Mouse (Mus musculus) kidney, postnatal 25 days (tissue): ENCODE data around the gene Gper1.
A peak's percentile ranks its signal among the peaks of the same experiment; 100 is the strongest.
"Not testable (repeated sequence)": the region's sequence is repeated elsewhere in the genome, so short reads cannot be mapped to it uniquely, and the experiment has no call there.

Experiments used
- DNase-seq, 2 experiments: peaks; one replicate each; pipeline ENCODE4 v3.0.0; 2021; ENCODE audit warnings: mixed read lengths in 2 of 2

Gene Gper1

GRCm38 (mm10) chr5:139390324-139391119, 32.4 kb upstream of the Gper1 start:
- DNase-seq = not testable (repeated sequence)

GRCm38 (mm10) chr5:139391309-139391990, 31.5 kb upstream of the Gper1 start:
- peak; percentile 55 to 67 for DNase-seq

- peak in 1 of 2 experiments; percentile 39 for DNase-seq
Measured at GRCm38 (mm10) chr5:139392219-139393196, 30.4 kb upstream of the Gper1 start.

GRCm38 (mm10) chr5:139393197-139393588, 29.8 kb upstream of the Gper1 start:
- peak in 1 of 2 experiments; percentile 45 for DNase-seq

GRCm38 (mm10) chr5:139394399-139394798, 28.6 kb upstream of the Gper1 start:
- DNase-seq = no peak

GRCm38 (mm10) chr5:139395528-139395927, 27.4 kb upstream of the Gper1 start:
- DNase-seq = no peak

GRCm38 (mm10) chr5:139397359-139397916, 25.5 kb upstream of the Gper1 start:
- no peak for DNase-seq

- peak; percentile 94 to 97 for DNase-seq
Measured at GRCm38 (mm10) chr5:139397959-139398753, 24.8 kb upstream of the Gper1 start.

GRCm38 (mm10) chr5:139398786-139399185, 24.2 kb upstream of the Gper1 start:
- DNase-seq = no peak

- DNase-seq = peak in 1 of 2 experiments; percentile 34
Measured at GRCm38 (mm10) chr5:139399991-139400390, 23.0 kb upstream of the Gper1 start.

- DNase-seq = no peak
Measured at GRCm38 (mm10) chr5:139402106-139402505, 20.8 kb upstream of the Gper1 start.

- no peak for DNase-seq
Measured at GRCm38 (mm10) chr5:139403692-139404260, 19.2 kb upstream of the Gper1 start.

GRCm38 (mm10) chr5:139404801-139405401, 18.1 kb upstream of the Gper1 start, which contains the start of gene C130050O18Rik:
TSS of gene C130050O18Rik (plus strand) at chr5:139405280.
- DNase-seq = no peak

GRCm38 (mm10) chr5:139405478-139405877, 17.5 kb upstream of the Gper1 start:
- DNase-seq = peak in 1 of 2 experiments; percentile 76

GRCm38 (mm10) chr5:139405953-139406352, 17.0 kb upstream of the Gper1 start:
- peak in 1 of 2 experiments; percentile 52 for DNase-seq

- DNase-seq = no peak
Measured at GRCm38 (mm10) chr5:139407121-139407885, 15.6 kb upstream of the Gper1 start.

GRCm38 (mm10) chr5:139408511-139408910, 14.4 kb upstream of the Gper1 start:
- DNase-seq = peak in 1 of 2 experiments; percentile 64

- DNase-seq = peak; percentile 55 to 82
Measured at GRCm38 (mm10) chr5:139409412-139409811, 13.5 kb upstream of the Gper1 start.

GRCm38 (mm10) chr5:139410056-139410455, 12.9 kb upstream of the Gper1 start:
- no peak for DNase-seq

GRCm38 (mm10) chr5:139411117-139411516, 11.8 kb upstream of the Gper1 start:
- DNase-seq = no peak
